Mouse (Mus musculus) stomach, postnatal 0 days (tissue): ENCODE data around the gene Rad51. TPM values are rescaled to one million over a fixed set of nuclear protein-coding genes. Genes with fewer than 3 reads are reported as not detected.

Source experiments
- ATAC-seq: fragments of 200-750 bp; cut with Nextera tagmentation; 2 replicates; pipeline ENCODE4 v1.8.0; 2017; ENCODE audit not compliant: low FRiP score, low TSS enrichment
- DNase-seq: peaks from one replicate; pipeline ENCODE4 v3.0.0-alpha.2; 2016; ENCODE audit warnings: low spot score
- H3K27ac ChIP-seq: fragments of 300-500 bp; sonication (generic); replicated peaks from 2 replicates; pipeline ENCODE4 v1.5.1; 2014; ENCODE audit warnings: mild to moderate bottlenecking, control low read depth
- H3K27me3 ChIP-seq: fragments of 300-500 bp; sonication (generic); 2 replicates; pipeline ENCODE4 v1.6.1; 2014; ENCODE audit warnings: low read length; ENCODE audit not compliant: control insufficient read depth, insufficient read depth
- H3K36me3 ChIP-seq: fragments of 300-500 bp; sonication (generic); 2 replicates; pipeline ENCODE4 v1.6.1; 2014; ENCODE audit warnings: low read length, mixed read lengths; ENCODE audit not compliant: control insufficient read depth, insufficient read depth
- H3K4me1 ChIP-seq: fragments of 300-500 bp; sonication (generic); replicated peaks from 2 replicates; pipeline ENCODE4 v1.6.1; 2014; ENCODE audit warnings: antibody characterized with exemption; ENCODE audit not compliant: control insufficient read depth, insufficient read depth
- H3K4me2 ChIP-seq: fragments of 300-500 bp; sonication (generic); replicated peaks from 2 replicates; pipeline ENCODE4 v1.6.1; 2014; ENCODE audit warnings: low read depth, mild to moderate bottlenecking, control low read depth, moderate library complexity
- H3K4me3 ChIP-seq: fragments of 300-500 bp; sonication (generic); 2 replicates; pipeline ENCODE4 v1.5.1; 2014; ENCODE audit warnings: low read depth, low read length, control low read depth
- H3K9ac ChIP-seq: fragments of 300-500 bp; sonication (generic); 2 replicates; pipeline ENCODE4 v1.6.1; 2014; ENCODE audit warnings: mild to moderate bottlenecking, low read length, control low read depth, mixed read lengths
- H3K9me3 ChIP-seq: fragments of 300-500 bp; sonication (generic); 2 replicates; pipeline ENCODE4 v1.6.1; 2016; ENCODE audit warnings: low read length; ENCODE audit not compliant: control insufficient read depth
- CTCF ChIP-seq: IDR thresholded peaks from 2 replicates; pipeline ENCODE4 v1.5.1; 2016; ENCODE audit warnings: antibody characterized with exemption, low read depth, mild to moderate bottlenecking, moderate library complexity
- EP300 ChIP-seq: optimal IDR thresholded peaks from 2 replicates; pipeline ENCODE3; 2016; ENCODE audit warnings: antibody characterized with exemption
- WGBS: fragments of 180-500 bp; shearing (Covaris S2); extraction: QIAGEN DNeasy Blood & Tissue Kit; methylation state at CpG from one replicate; pipeline ENCODE4 v1.1.7; 2014; 5-methylcytosine and 5-hydroxymethylcytosine counted together
- polyA plus RNA-seq: library from polyadenylated mRNA; unstranded; fragments of >200 nt; fragmentation: Nextera tagmentation; extraction: Ambion mirVana; gene quantifications from 2 replicates; pipeline ENCODE4 v1.2.1, GENCODE M21; 2015

Rad51 gene
- polyA plus RNA-seq, 1 experiment from 2014 or later: 11.2 TPM

GRCm38 (mm10) chr2:119173991-119174651, 61.5 kb downstream of the Rad51 start, which contains the start of gene Gm14137:
Gene Gm14137, plus strand, starts transcription at chr2:119174509.
- ATAC-seq (peak; percentile 71), DNase-seq (no peak)
- Histone ChIP-seq H3K4me2 (no peak within 1 kb of the TSS), H3K9ac (peak within 1 kb of the TSS; percentile 23; the same call in 1 of the 2 replicates), H3K4me1 (0 out of 2 replicates have a peak, but pooled peaks cover 2% of the 10 kb centered on the region), H3K9me3 (no peaks in the 10 kb centered on the region), H3K27me3 (no peaks in the 10 kb centered on the region), H3K4me3 (no peak within 1 kb of the TSS), H3K36me3 (peaks cover 3% of the 10 kb centered on the region; the same call in 1 of the 2 replicates), H3K27ac (peak within 1 kb of the TSS; percentile 70)
- 51% methylated on average over 8 of the region's 8 CpGs for WGBS
- TF ChIP-seq CTCF (no peak), EP300 (no peak)

GRCm38 (mm10) chr2:119174866-119175265, 62.3 kb downstream of the Rad51 start:
- Histone ChIP-seq H3K27me3 (no peaks in the 10 kb centered on the region), H3K36me3 (peaks cover 3% of the 10 kb centered on the region; the same call in 1 of the 2 replicates), H3K4me2 (no peak overlapping the region), H3K9me3 (no peaks in the 10 kb centered on the region), H3K9ac (no peak overlapping the region), H3K4me3 (no peak overlapping the region), H3K27ac (peak overlapping the region; percentile 70), H3K4me1 (0 out of 2 replicates have a peak, but pooled peaks cover 2% of the 10 kb centered on the region)
- TF ChIP-seq EP300 (no peak), CTCF (no peak)
- DNase-seq: no peak
- no peak for ATAC-seq
- WGBS: 69% methylated on average over 14 of the region's 14 CpGs

DNA sequence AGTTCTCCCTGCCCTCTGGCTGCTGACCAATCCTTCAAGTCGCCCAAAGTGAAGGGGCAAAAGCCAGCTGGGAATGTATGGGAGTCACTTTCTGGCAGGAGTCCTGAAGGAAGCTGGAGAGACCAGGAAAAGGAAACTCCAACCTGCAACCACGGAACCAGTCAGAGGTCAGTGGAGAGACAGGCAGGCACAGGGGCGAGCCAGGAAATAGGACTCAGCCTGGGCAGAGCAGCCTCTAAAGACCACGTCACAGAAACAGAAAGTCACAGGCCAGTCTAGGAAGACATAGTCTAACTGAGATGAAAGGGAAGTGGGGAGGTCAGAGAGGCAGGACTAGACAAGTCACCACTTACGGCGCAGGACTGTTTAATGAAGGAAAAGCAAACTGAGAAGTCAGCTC, 63.0 kb downstream of the Rad51 start:
- no peak for DNase-seq
- H3K4me3 ChIP-seq: no peak overlapping the region
- no peak overlapping the region for H3K27ac ChIP-seq
- no peaks in the 10 kb centered on the region for H3K27me3 ChIP-seq
- H3K9ac ChIP-seq: no peak overlapping the region
- peak; percentile 63 for ATAC-seq
- 0 out of 2 replicates have a peak, but pooled peaks cover 2% of the 10 kb centered on the region for H3K4me1 ChIP-seq
- no peak for TF ChIP-seq CTCF
- TF ChIP-seq EP300: no peak
- peaks cover 3% of the 10 kb centered on the region; the same call in 1 of the 2 replicates for H3K36me3 ChIP-seq
- 49% methylated on average over 6 of the region's 6 CpGs for WGBS
- no peak overlapping the region for H3K4me2 ChIP-seq
- H3K9me3 ChIP-seq: no peaks in the 10 kb centered on the region

DNA sequence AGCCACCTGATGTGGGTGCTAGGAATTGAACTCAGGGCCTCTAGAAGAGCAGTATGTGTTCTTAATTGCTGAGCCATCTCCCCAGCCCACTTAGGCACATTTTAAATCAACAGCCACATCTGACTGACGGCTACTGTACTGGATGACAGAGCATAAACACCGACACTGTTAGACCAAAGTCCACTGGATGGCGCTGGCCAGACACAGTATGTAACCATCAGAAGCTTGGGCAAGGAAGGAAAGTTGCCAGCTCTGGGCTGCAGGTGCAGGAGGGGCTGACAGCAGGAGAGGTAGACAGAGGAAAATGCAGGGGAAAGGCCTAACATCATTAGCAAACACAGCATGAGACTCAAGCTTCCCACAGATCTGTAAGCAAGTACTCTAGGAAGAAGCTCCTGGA, 64.2 kb downstream of the Rad51 start:
- Histone ChIP-seq H3K9me3 (no peaks in the 10 kb centered on the region), H3K4me2 (no peak overlapping the region), H3K27ac (no peak overlapping the region), H3K4me1 (0 out of 2 replicates have a peak, but pooled peaks cover 2% of the 10 kb centered on the region), H3K27me3 (no peaks in the 10 kb centered on the region), H3K36me3 (peaks cover 3% of the 10 kb centered on the region; the same call in 1 of the 2 replicates), H3K9ac (no peak overlapping the region), H3K4me3 (no peak overlapping the region)
- TF ChIP-seq CTCF (peak; percentile 5; the same call in 1 of the 2 replicates), EP300 (no peak)
- no peak for DNase-seq
- ATAC-seq: no peak
- 62% methylated on average over 3 of the region's 3 CpGs for WGBS

- Histone ChIP-seq H3K9ac (no peak overlapping the region), H3K9me3 (no peaks in the 10 kb centered on the region), H3K4me1 (0 out of 2 replicates have a peak, but pooled peaks cover 2% of the 10 kb centered on the region), H3K4me3 (no peak overlapping the region), H3K4me2 (no peak overlapping the region), H3K27ac (no peak overlapping the region), H3K36me3 (peaks cover 3% of the 10 kb centered on the region; the same call in 1 of the 2 replicates), H3K27me3 (no peaks in the 10 kb centered on the region)
- TF ChIP-seq CTCF (no peak), EP300 (no peak)
- no peak for DNase-seq
- no peak for ATAC-seq
- 85% methylated on average over 5 of the region's 5 CpGs for WGBS
Measured at GRCm38 (mm10) chr2:119177384-119177939, 64.9 kb downstream of the Rad51 start.

- no peaks in the 10 kb centered on the region for H3K27me3 ChIP-seq
- no peak for TF ChIP-seq EP300
- no peak for TF ChIP-seq CTCF
- peaks cover 5% of the 10 kb centered on the region; the same call in 1 of the 2 replicates for H3K36me3 ChIP-seq
- no peak overlapping the region for H3K4me2 ChIP-seq
- no peak overlapping the region for H3K9ac ChIP-seq
- H3K27ac ChIP-seq: no peak overlapping the region
- H3K4me1 ChIP-seq: no peaks in the 10 kb centered on the region
- WGBS: 87% methylated on average over 7 of the region's 7 CpGs
- H3K9me3 ChIP-seq: no peaks in the 10 kb centered on the region
- DNase-seq (no peak), ATAC-seq (no peak)
- no peak overlapping the region for H3K4me3 ChIP-seq
Measured at GRCm38 (mm10) chr2:119182914-119183313, 70.3 kb downstream of the Rad51 start.
